Mouse (Mus musculus) naive thymus-derived CD4-positive, alpha-beta T cell, adult 2 months (primary cell): ENCODE measurements around the gene Tmem208.
"Not testable (repeated sequence)": the region's sequence is repeated elsewhere in the genome, so short reads cannot be mapped to it uniquely, and the experiment has no call there.

Experiments
- DNase-seq: peaks from one replicate; pipeline ENCODE4 v3.0.0-alpha.2; 2011; ENCODE audit warnings: low read depth

The Tmem208 gene

GRCm38 (mm10) chr8:105326141-105326672 lies at the start of gene Tmem208, which contains the start of gene Lrrc29:
Gene Tmem208 (plus strand): TSS chr8:105326354.
Gene Lrrc29 (minus strand): TSS chr8:105326278.
- DNase-seq, result peak; percentile 97

- DNase-seq, result peak; percentile 67
These were observed 47.2 kb upstream of the Tmem208 start for GRCm38 (mm10) chr8:105278911-105279334.

- no peak for DNase-seq
These were observed 45.6 kb upstream of the Tmem208 start for GRCm38 (mm10) chr8:105280567-105280966.

GRCm38 (mm10) chr8:105281821-105282220 lies 44.3 kb upstream of the Tmem208 start:
- no peak for DNase-seq

- DNase-seq, result no peak
These were observed 43.9 kb upstream of the Tmem208 start for GRCm38 (mm10) chr8:105282239-105282638.

- peak; percentile 71 for DNase-seq
These were observed 43.1 kb upstream of the Tmem208 start for GRCm38 (mm10) chr8:105283074-105283473.

- no peak for DNase-seq
These were observed 40.6 kb upstream of the Tmem208 start for GRCm38 (mm10) chr8:105285514-105285913.

GRCm38 (mm10) chr8:105286907-105287306 lies 39.2 kb upstream of the Tmem208 start:
- no peak for DNase-seq

- no peak for DNase-seq
These were observed 37.9 kb upstream of the Tmem208 start for GRCm38 (mm10) chr8:105288231-105288630.

GRCm38 (mm10) chr8:105288958-105289732 lies 37.0 kb upstream of the Tmem208 start:
- peak; percentile 98 for DNase-seq

GRCm38 (mm10) chr8:105289805-105290460 lies 36.2 kb upstream of the Tmem208 start, which contains the start of gene 4931428F04Rik:
Gene 4931428F04Rik (minus strand): TSS chr8:105289864.
- DNase-seq, result peak; percentile 66

GRCm38 (mm10) chr8:105290554-105291314 lies 35.4 kb upstream of the Tmem208 start:
- peak; percentile 94 for DNase-seq

GRCm38 (mm10) chr8:105291364-105291763 lies 34.8 kb upstream of the Tmem208 start:
- not testable (repeated sequence) for DNase-seq

- DNase-seq, result not testable (repeated sequence)
These were observed 34.4 kb upstream of the Tmem208 start for GRCm38 (mm10) chr8:105291802-105292201.

GRCm38 (mm10) chr8:105292471-105292870 lies 33.7 kb upstream of the Tmem208 start:
- DNase-seq, result no peak

- DNase-seq, result no peak
These were observed 32.7 kb upstream of the Tmem208 start for GRCm38 (mm10) chr8:105293405-105293804.

- DNase-seq, result no peak
These were observed 31.4 kb upstream of the Tmem208 start for GRCm38 (mm10) chr8:105294776-105295175.

GRCm38 (mm10) chr8:105295256-105295655 lies 30.9 kb upstream of the Tmem208 start:
- DNase-seq, result no peak

GRCm38 (mm10) chr8:105295895-105296573 lies 30.1 kb upstream of the Tmem208 start, which contains the start of gene Exoc3l:
Gene Exoc3l (minus strand): TSS chr8:105296101.
- no peak for DNase-seq

- DNase-seq, result peak; percentile 86
These were observed 28.5 kb upstream of the Tmem208 start, which contains the start of gene E2f4 for GRCm38 (mm10) chr8:105297511-105298192. Gene E2f4 (plus strand): TSS chr8:105297663.
